Mouse (Mus musculus) testis, postnatal 10 days (tissue): ENCODE results near the gene Ifi35.
"Not testable (repeated sequence)": the region's sequence is repeated elsewhere in the genome, so short reads cannot be mapped to it uniquely, and the experiment has no call there.

Source experiments
- DNase-seq: peaks from one replicate; pipeline ENCODE4 v3.0.0; 2021; ENCODE audit warnings: low spot score

Ifi35 gene

DNA sequence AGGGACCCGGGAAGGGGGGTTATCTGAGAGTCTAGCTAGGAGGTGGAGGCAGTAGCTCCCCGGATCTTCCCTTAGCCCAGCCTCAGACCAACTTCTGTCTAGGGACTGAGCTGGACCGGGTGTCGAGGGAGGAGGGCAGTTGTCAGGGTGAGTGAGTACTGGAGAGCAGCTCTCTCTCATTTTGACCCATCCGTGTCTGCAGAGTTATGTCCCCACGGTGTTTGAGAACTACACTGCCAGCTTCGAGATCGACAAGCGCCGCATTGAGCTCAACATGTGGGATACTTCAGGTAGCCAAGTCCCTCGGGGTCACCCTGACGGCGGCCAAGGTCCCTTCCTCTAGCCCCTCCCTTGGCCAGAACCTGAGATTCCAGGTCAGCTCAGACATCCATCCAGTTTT is 20.5 kb downstream of the Ifi35 start:
- no peak for DNase-seq

DNA sequence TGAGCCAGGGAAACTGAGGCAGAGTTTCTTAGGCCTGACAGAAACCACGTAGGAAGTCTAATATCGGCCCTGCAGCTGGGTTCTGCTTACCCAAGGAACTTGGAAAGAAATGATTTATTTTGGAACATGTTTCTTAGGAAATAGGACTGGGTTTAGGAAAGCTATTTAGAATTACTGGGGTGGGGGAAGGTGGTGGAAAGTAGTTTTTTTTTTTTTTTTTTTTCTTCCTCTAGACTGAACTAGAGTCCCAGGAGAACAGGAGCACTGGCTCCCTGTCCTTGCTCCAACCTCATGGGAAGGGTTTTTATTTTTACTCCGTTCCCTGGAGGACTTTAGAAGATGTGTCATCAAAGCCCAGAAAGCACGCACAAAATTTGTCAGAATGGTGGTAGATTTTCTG is 20.9 kb downstream of the Ifi35 start:
- DNase-seq: no peak

DNA sequence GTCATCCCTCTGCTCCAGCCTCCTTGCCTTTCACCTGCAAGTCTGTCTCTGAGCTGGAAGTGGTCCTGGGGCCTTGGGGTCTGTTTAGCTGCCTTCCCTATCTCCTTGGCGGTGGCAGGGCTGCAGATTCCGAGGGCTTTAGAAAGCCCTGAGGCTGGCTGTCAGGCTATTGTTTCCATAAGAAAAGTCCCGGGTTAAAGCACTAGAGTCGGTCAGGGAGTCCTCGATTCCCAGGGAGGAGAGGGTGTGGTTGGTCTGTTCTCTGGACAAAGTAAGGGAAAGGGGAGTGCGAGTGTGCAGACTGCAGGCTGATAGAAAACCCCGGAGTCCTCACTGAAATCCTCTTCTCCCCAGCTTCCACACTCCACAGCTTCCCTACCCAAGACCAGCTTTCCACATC is 22.0 kb downstream of the Ifi35 start:
- DNase-seq: no peak

DNA sequence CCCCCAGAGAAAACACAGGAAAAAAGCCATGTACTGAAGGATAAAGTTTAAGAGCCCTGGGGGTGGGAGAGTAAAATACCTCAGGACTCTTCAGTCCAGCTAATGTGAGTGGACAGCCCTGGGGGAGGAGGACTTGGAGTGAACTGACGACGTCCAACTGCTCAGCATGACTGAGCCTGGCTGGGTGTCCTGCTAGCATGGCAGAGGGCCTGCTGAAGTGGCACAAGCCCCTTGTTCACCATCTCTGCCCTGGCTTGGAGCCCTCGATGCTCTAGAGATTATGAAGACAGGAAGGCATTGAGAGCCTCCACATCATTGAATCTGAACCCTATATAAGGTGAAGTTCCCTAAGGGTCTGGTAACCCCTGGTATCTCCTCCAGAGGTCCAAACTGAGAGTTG is 23.7 kb downstream of the Ifi35 start:
- no peak for DNase-seq

DNA sequence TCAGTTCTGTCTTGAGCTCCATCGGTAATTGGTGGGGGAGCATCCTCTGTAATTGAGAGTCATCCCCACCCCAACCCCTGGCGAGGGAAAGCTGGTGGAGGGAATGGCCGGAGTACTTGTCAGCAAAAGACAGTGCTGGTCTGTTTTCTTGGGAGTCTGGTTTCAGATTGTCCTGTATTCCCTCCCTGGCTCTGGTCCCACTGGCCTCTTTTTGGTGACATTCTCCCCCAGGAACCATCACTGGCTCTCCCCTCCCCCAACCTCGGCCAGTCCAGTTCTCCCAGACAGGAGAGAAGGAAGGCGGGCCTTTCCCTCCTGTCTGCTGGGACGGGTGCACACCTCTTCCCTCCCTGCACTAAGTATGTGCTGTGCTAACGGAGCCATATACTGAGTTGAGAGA is 24.1 kb downstream of the Ifi35 start:
- DNase-seq: peak; percentile 69

DNA sequence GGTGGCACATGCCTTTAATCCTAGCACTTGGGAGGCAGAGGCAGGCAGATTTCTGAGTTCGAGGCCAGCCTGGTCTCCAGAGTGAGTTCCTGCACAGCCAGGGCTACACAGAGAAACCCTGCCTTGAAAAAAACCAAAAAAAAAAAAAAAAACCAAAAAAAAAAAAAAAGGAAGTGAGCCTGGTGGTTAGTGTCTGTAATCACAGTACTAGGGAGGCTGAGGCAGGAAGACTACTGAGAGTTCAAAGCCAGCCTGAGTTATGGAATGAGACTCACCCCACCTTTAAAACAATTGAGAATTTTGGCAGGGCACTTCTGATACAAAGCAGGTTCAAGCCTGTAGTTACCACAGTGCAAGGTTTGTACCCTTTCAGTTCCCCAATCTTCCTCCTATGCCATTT is 25.5 kb downstream of the Ifi35 start:
- DNase-seq: not testable (repeated sequence)

- no peak for DNase-seq
These were observed 26.1 kb downstream of the Ifi35 start for GRCm38 (mm10) chr11:101474298-101474697.

DNA sequence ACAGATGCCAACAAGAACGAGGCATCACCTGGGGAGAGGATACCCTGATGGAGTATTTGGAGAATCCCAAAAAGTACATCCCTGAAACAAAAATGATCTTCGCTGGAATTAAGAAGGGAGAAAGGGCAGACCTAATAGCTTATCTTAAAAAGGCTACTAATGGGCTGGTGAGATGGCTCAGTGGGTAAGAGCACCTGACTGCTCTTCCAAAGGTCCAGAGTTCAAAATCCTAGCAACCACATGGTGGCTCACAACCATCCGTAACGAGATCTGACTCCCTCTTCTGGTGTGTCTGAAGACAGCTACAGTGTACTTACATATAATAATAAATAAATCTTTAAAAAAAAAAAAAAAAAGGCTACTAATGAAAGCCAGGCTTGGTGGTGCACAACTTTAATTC is 28.2 kb downstream of the Ifi35 start:
- not testable (repeated sequence) for DNase-seq

DNA sequence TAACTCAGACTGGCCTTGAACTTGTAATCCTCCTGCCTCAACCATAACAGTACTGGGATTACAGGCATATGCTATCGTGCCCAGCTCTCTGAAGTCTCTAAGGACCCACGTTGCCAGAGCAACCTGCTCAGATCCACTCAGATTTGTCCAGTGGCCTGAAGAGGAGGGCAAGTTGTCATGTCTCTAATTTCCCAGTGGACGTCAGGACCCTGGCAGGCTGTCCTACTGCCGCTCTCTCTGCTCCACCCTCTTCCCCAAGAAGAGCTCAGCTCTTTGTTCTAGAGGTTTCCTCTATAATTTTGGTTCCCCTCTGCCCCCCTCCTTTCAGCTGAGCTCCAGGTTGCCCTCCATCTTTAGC is 29.0 kb downstream of the Ifi35 start:
- no peak for DNase-seq

GRCm38 (mm10) chr11:101477552-101478211 is 29.5 kb downstream of the Ifi35 start:
- no peak for DNase-seq

DNA sequence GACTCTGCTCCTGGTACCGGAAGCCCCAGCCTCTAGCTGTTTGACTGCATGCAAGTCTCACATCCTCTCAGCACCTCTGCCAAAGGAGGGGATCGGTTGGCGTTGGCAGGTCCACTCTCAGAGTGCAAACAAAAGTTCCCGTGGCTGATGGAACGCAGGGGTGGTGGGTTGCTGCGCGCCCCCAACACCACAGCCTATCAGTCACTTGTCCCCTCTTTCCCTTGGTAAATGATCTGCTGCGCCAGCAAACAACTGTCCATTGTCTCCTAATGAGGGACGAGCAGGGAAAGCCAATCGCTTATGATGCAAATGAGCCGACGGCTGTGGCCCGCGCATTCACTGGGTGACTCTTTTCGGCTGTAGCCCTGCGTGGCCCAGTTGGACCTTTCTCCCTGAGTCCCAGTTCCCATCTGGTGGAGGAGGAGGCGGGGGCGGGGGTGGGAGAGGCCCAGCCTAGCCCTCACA is 31.0 kb downstream of the Ifi35 start:
- DNase-seq: no peak

DNA sequence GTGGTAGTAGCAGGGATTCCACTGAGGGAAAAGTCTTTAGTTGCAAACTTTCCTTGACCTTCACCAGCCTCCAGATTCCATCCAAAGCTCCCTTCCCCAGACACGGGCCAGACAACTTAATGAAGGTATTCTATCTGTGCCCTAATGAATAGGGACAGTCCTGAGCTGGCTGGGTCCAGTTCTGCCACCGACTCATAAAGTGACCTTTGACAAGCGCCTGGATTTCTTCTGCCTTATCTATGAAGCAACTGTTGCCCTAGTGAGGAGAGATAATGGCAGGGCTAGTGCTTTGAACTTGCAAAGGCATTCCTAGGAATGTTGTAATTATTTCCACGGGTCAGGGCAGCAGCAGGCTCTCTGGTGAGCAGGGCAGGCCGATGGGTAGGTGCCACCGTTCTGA is 32.7 kb downstream of the Ifi35 start:
- no peak for DNase-seq

DNA sequence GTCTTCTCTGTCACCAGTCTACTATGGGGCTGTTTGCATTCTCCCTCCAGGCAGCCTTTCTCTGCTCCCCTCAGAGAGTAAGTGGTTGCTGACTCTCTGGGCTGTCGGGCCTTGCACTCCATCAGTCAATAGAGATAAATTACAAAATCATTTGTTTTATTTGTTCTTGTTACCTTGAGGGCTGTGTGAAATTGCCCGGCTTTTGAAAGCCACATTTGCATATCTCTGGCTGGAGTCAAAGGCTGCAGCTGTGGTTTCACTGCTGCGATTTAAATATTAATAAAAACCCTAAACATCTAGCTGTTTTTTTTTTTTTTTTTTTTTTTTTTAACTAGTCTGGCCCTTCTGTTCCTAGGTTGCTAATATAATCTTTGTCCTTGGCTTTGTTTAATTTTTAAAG is 35.6 kb downstream of the Ifi35 start:
- no peak for DNase-seq

DNA sequence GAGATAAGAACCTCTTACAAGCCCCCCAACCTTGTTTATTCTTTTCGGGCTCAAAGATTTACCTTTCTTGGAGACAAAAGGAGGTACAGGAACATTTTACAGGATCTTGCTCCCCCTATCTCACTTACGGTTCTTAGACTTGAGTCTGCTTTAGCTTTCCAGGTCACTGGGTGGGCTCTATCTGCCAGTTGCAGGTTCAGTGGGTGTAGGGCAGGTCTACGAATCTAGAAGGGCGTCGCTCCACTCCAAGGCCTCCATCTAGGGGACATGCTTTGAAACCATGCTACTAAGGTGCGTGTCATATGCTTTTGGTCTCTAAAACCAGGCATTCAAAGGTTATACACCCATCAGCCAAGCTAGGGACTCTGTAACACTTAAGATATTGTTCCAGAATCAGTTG is 36.0 kb downstream of the Ifi35 start:
- no peak for DNase-seq

DNA sequence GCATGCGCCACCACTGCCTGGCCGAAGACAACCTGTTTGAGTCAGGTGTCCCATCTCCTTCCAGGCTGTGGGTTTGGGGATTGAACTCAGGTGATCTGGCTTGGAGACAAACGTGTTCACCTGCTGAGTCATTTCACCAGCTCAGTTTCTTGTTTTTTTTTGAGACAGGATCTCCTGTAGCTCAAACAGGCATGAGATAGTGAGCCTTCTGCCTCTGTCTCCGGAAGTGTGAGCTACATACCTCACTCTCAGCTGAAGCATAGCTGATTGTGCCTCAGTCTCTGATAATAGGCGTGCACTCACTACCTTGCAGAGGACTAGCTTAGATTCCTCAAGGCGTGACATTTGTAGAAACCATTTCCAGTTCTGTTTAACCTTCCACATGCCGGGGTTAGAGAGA is 36.6 kb downstream of the Ifi35 start:
- DNase-seq: no peak

DNA sequence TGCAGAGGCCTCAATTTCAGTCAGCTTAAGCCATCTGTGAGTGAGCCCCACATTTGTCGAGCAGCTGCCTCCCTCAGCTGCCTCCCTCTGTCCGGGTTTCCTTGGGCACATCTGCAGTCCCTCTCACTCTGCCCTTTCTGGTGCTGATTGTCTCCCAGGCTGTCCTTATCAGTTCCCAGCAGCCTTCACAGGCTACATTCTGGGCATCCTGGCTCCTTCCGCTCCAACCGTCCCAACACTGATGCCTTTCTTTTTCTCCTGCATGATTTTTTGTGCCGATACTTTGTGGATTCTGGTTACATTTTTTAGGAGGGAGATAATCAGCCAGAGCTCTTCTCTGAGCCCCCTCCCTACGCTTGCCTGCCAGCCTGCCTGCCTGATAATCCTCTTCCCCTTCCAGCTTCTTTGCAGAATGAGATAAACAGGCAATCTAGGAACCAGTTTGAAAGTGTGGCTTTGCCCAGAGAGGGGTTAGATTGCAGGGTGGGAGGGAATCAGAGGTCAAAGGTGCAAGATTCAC is 37.4 kb downstream of the Ifi35 start:
- no peak for DNase-seq

DNA sequence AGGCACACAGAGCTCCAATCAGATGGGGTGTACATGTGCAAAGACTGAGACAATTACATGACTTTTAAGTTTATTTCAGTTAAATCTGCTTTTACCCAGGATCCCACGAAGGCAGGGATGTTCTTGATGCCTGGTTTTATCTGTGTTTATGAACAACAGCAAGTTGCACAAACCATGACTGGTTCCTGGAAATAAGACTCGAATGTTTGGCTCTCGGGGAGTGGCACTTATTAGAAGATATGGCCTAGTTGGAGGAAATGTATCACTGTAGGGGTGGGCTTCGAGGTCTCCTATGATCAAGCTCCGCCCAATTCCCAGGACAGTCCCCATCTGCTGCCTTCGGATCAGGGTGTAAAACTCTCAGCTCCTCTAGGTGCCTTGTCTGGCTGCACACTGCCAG is 37.9 kb downstream of the Ifi35 start:
- DNase-seq: no peak

- no peak for DNase-seq
These were observed 58.1 kb downstream of the Ifi35 start for GRCm38 (mm10) chr11:101506269-101506780.

DNA sequence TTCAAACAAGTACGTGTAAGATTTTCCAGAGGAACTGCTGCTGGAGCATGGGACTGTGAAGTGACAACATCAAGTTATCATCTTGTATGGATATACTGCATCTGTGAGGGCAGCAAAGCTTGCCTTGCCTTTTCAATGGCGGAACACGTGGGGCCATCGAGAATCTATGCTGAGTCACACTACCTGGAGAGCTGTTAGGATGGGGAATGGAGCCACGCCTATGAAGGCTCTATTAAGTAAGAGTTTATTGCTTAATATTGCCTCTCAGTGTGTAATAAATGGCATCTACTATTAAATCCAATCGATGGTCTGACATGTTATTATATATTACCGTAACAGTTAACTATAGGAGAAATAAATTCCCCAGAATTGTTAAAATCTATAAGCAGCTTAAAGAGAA is 58.9 kb downstream of the Ifi35 start:
- DNase-seq: no peak
